ENCODE assay signal across 20 mouse cellular contexts in genomic region chr10:40062812-40063211, GRCm38 (mm10). TPM values are rescaled to one million over a fixed set of nuclear protein-coding genes. Genes with fewer than 3 reads are reported as not detected.
A peak's percentile ranks its signal among the peaks of the same experiment; 100 is the strongest.
DNase-seq lines count a peak whose midpoint lies in the region; ATAC-seq lines count a peak whose summit lies in the region.
"Had no signal": no experiment of that assay in that cellular context is flagged by ENCODE, and none has a peak within 500 bp of the region (broad histone marks: within the 10 kb centered on the region; RNA-seq: fewer than 3 reads in every experiment).

No protein-coding gene starts in this region.

- no peak for ATAC-seq in lung, embryonic 16.5 days (ENCODE audit: low read depth)
- no peak for ATAC-seq in liver, embryonic 12.5 days
- ATAC-seq: forebrain, embryonic 15.5 days; hindbrain, postnatal 0 days; midbrain, embryonic 15.5 days had no signal

- H3K27me3 ChIP-seq in lung, embryonic 16.5 days (ENCODE audit: control insufficient read depth, insufficient read depth, low read depth, low read length): no peaks in the 10 kb centered on the region
- no peaks in the 10 kb centered on the region for H3K27me3 ChIP-seq in liver, embryonic 12.5 days (replicated peaks)
- H3K27me3 ChIP-seq: CH12.LX; forebrain, embryonic 15.5 days; midbrain, embryonic 15.5 days had no signal

- H3K27ac ChIP-seq in lung, embryonic 16.5 days (ENCODE audit: low read length): peak overlapping the region; percentile 7; the same call in 1 of the 2 replicates
- peak overlapping the region; percentile 46; the same call in 1 of the 2 replicates for H3K27ac ChIP-seq in liver, embryonic 12.5 days
- H3K27ac ChIP-seq: forebrain, embryonic 15.5 days; heart, embryonic 10.5 days; hindbrain, embryonic 10.5 days; hindbrain, postnatal 0 days; midbrain, embryonic 15.5 days had no signal

- H3K36me3 ChIP-seq in lung, embryonic 16.5 days (ENCODE audit: control insufficient read depth, insufficient read depth, low read length): no peaks in the 10 kb centered on the region
- peaks cover 41% of the 10 kb centered on the region for H3K36me3 ChIP-seq in liver, embryonic 12.5 days
- H3K36me3 ChIP-seq: forebrain, embryonic 15.5 days; heart, embryonic 10.5 days; hindbrain, embryonic 10.5 days; midbrain, embryonic 15.5 days had no signal

- H3K4me3 ChIP-seq in lung, embryonic 16.5 days (ENCODE audit: low read length): no peak overlapping the region
- no peak overlapping the region for H3K4me3 ChIP-seq in liver, embryonic 12.5 days
- H3K4me3 ChIP-seq: forebrain, embryonic 15.5 days; heart, embryonic 10.5 days; hindbrain, embryonic 10.5 days; midbrain, embryonic 15.5 days; myocyte had no signal

- no peaks in the 10 kb centered on the region for H3K9me3 ChIP-seq in lung, embryonic 16.5 days (ENCODE audit: control insufficient read depth, low read length)
- no peaks in the 10 kb centered on the region for H3K9me3 ChIP-seq in liver, embryonic 12.5 days (replicated peaks)
- H3K9me3 ChIP-seq: forebrain, embryonic 15.5 days; heart, embryonic 10.5 days; hindbrain, embryonic 10.5 days; midbrain, embryonic 15.5 days had no signal

- DNase-seq in kidney, adult 9 months: peak; percentile 66
- no peak for DNase-seq in kidney, postnatal 14 days
- DNase-seq in lung, postnatal 14 days: no peak
- DNase-seq in frontal cortex, postnatal 14 days (ENCODE audit: low spot score in 2 of 2): no peak
- no peak for DNase-seq in layer of hippocampus, adult 9-11 months
- DNase-seq: adrenal gland, adult 8-10 months; cerebellum, adult 9-11 months; lung, adult 18-20 months; lung, postnatal 36 days; thymus, postnatal 36 days had no signal

- peaks cover 7% of the 10 kb centered on the region for H3K4me1 ChIP-seq in lung, embryonic 16.5 days (replicated peaks; ENCODE audit: control insufficient read depth, insufficient read depth, low read length)
- H3K4me1 ChIP-seq in liver, embryonic 12.5 days: peaks cover 8% of the 10 kb centered on the region; the same call in 1 of the 2 replicates
- H3K4me1 ChIP-seq: forebrain, embryonic 15.5 days had no signal

- H3K4me2 ChIP-seq in lung, embryonic 16.5 days (ENCODE audit: low read depth, low read length): 0 out of 2 replicates have a peak overlapping the region, but pooled peaks have one; percentile 4
- H3K4me2 ChIP-seq in liver, embryonic 12.5 days: no peak overlapping the region
- H3K4me2 ChIP-seq: forebrain, embryonic 15.5 days; midbrain, embryonic 15.5 days had no signal

- no peak overlapping the region for H3K9ac ChIP-seq in lung, embryonic 16.5 days (ENCODE audit: low read length)
- H3K9ac ChIP-seq in liver, embryonic 12.5 days: no peak overlapping the region
- H3K9ac ChIP-seq: forebrain, embryonic 15.5 days; midbrain, embryonic 15.5 days had no signal

- 50% methylated on average over 6 of the region's 6 CpGs for WGBS in lung, embryonic 16.5 days
- WGBS in liver, embryonic 12.5 days (ENCODE audit: insufficient replicate concordance): 74% methylated on average over 6 of the region's 6 CpGs

RNA-seq across cellular contexts. Expression of gene Mfsd4b1, which starts 37.7 kb away (rescaled TPM):
- 0.13 and 0.33 TPM in 2 replicates for polyA plus RNA-seq in lung, embryonic 16.5 days (2015; fragmentation: Nextera tagmentation; extraction: Ambion mirVana)
- polyA plus RNA-seq in liver, embryonic 12.5 days (2016; fragmentation: Nextera tagmentation; extraction: Ambion mirVana): 0.19 and 0.42 TPM in 2 replicates
- polyA plus RNA-seq: hindbrain, embryonic 10.5 days; large intestine, adult 2 months had no signal
